Mouse (Mus musculus) cortical plate, adult 2 months (tissue): Measurements from ENCODE around the gene Katnb1. TPM values are rescaled to one million over a fixed set of nuclear protein-coding genes. Genes with fewer than 3 reads are reported as not detected.

Experiments
- H3K27ac ChIP-seq: fragments of 200-500 bp; 2 replicates; pipeline ENCODE4 v1.5.1; 2012; ENCODE audit warnings: low read length, control low read depth, inconsistent platforms; ENCODE audit not compliant: insufficient read depth
- H3K4me1 ChIP-seq: fragments of 200-500 bp; 2 replicates; pipeline ENCODE4 v1.6.1; 2011; ENCODE audit warnings: low read length; ENCODE audit not compliant: control insufficient read depth, insufficient read depth
- H3K4me3 ChIP-seq: fragments of 200-500 bp; 2 replicates; pipeline ENCODE4 v1.5.1; 2011; ENCODE audit warnings: mild to moderate bottlenecking, low read length, control low read depth; ENCODE audit not compliant: insufficient read depth
- CTCF ChIP-seq: fragments of 200-500 bp; IDR thresholded peaks from 2 replicates; pipeline ENCODE4 v1.5.1; 2011; ENCODE audit warnings: mild to moderate bottlenecking, control low read depth, low read length; ENCODE audit not compliant: insufficient read depth; ENCODE audit errors: extremely low read depth
- POLR2A ChIP-seq: fragments of 200-500 bp; IDR thresholded peaks from 2 replicates; pipeline ENCODE4 v1.6.1; 2011; ENCODE audit warnings: mild to moderate bottlenecking, low read length, control low read depth; ENCODE audit not compliant: insufficient read depth; ENCODE audit errors: extremely low read depth
- polyA plus RNA-seq: library from polyadenylated mRNA; depleted of rRNA; stranded (reverse); fragments of >200 nt; gene quantifications from 2 replicates; pipeline ENCODE4 v1.2.3, GENCODE M21; 2012

Gene Katnb1
- polyA plus RNA-seq, 1 experiment = 49.1 TPM

GRCm38 (mm10) chr8:95113750-95114149 lies 32.8 kb downstream of the Katnb1 start:
- TF ChIP-seq POLR2A = no peak
- TF ChIP-seq CTCF = peak; percentile 70
- Histone ChIP-seq H3K4me1 (no peaks in the 10 kb centered on the region), H3K27ac (no peak overlapping the region), H3K4me3 (no peak overlapping the region)

- TF ChIP-seq CTCF (no peak), POLR2A (no peak)
Observed at GRCm38 (mm10) chr8:95123455-95123854, 42.5 kb downstream of the Katnb1 start.

GRCm38 (mm10) chr8:95126497-95126896 lies 45.5 kb downstream of the Katnb1 start:
- Histone ChIP-seq H3K4me1 (no peaks in the 10 kb centered on the region; the same call in 1 of the 2 replicates), H3K27ac (no peak overlapping the region), H3K4me3 (no peak overlapping the region)
- TF ChIP-seq CTCF (no peak), POLR2A (no peak)

More at GRCm38 (mm10) chr8:95123455-95123854, 42.5 kb downstream of the Katnb1 start:
- Histone ChIP-seq H3K4me3 (no peak overlapping the region), H3K27ac (no peak overlapping the region), H3K4me1 (no peaks in the 10 kb centered on the region; the same call in 1 of the 2 replicates)

GRCm38 (mm10) chr8:95127658-95128057 lies 46.7 kb downstream of the Katnb1 start:
- no peak overlapping the region for H3K27ac ChIP-seq
- no peak overlapping the region for H3K4me3 ChIP-seq
- TF ChIP-seq CTCF (no peak), POLR2A (no peak)
- no peaks in the 10 kb centered on the region; the same call in 1 of the 2 replicates for H3K4me1 ChIP-seq

GRCm38 (mm10) chr8:95128750-95129260 lies 47.8 kb downstream of the Katnb1 start:
- Histone ChIP-seq H3K4me1 (no peaks in the 10 kb centered on the region), H3K27ac (no peak overlapping the region), H3K4me3 (no peak overlapping the region)
- no peak for TF ChIP-seq POLR2A
- TF ChIP-seq CTCF = no peak

GRCm38 (mm10) chr8:95130966-95131537 lies 50.1 kb downstream of the Katnb1 start:
- H3K27ac ChIP-seq = no peak overlapping the region

GRCm38 (mm10) chr8:95131983-95132382 lies 51.0 kb downstream of the Katnb1 start:
- no peak for TF ChIP-seq POLR2A
- TF ChIP-seq CTCF = no peak
- Histone ChIP-seq H3K27ac (no peak overlapping the region), H3K4me1 (no peaks in the 10 kb centered on the region), H3K4me3 (no peak overlapping the region)

More at GRCm38 (mm10) chr8:95130966-95131537, 50.1 kb downstream of the Katnb1 start:
- no peak for TF ChIP-seq POLR2A
- no peak for TF ChIP-seq CTCF
- H3K4me3 ChIP-seq = no peak overlapping the region
- no peaks in the 10 kb centered on the region for H3K4me1 ChIP-seq

- H3K4me1 ChIP-seq = no peaks in the 10 kb centered on the region
- no peak overlapping the region for H3K27ac ChIP-seq
- H3K4me3 ChIP-seq = no peak overlapping the region
- no peak for TF ChIP-seq POLR2A
- no peak for TF ChIP-seq CTCF
Observed at GRCm38 (mm10) chr8:95134186-95134585, 53.2 kb downstream of the Katnb1 start.

- Histone ChIP-seq H3K4me3 (no peak overlapping the region), H3K4me1 (no peaks in the 10 kb centered on the region), H3K27ac (no peak overlapping the region)
- TF ChIP-seq POLR2A (no peak), CTCF (peak; percentile 17; the same call in 1 of the 2 replicates)
Observed at GRCm38 (mm10) chr8:95135242-95135641, 54.3 kb downstream of the Katnb1 start.

GRCm38 (mm10) chr8:95136218-95136617 lies 55.2 kb downstream of the Katnb1 start:
- H3K4me3 ChIP-seq = no peak overlapping the region
- no peaks in the 10 kb centered on the region for H3K4me1 ChIP-seq
- H3K27ac ChIP-seq = no peak overlapping the region
- TF ChIP-seq POLR2A (no peak), CTCF (no peak)
